Mouse (Mus musculus) limb, embryonic 11.5 days (tissue): ENCODE measurements at regions not wholly inside any gene's neighbourhood (a gene's known extent, or its start where the extent isn't known, plus 50 kb on each side); places are given as distances from the start of the nearest gene placed in this dataset.

ENCODE experiments used
- ATAC-seq: fragments of 200-750 bp; cut with Nextera tagmentation; 2 replicates; pipeline ENCODE4 v1.8.0; 2017; ENCODE audit warnings: low read depth; ENCODE audit not compliant: insufficient number of reproducible peaks, low FRiP score, low TSS enrichment
- DNase-seq: peaks from one replicate; pipeline ENCODE4 v3.0.0-alpha.2; 2015; ENCODE audit warnings: low spot score
- H3K27ac ChIP-seq: fragments of 300-500 bp; sonication (generic); replicated peaks from 2 replicates; pipeline ENCODE4 v1.5.1; 2014; ENCODE audit warnings: low read depth, mild to moderate bottlenecking, low read length
- H3K27me3 ChIP-seq: fragments of 300-500 bp; sonication (generic); 2 replicates; pipeline ENCODE4 v1.6.1; 2014; ENCODE audit warnings: mild to moderate bottlenecking, low read length, mixed read lengths; ENCODE audit not compliant: control insufficient read depth, insufficient read depth
- H3K36me3 ChIP-seq: fragments of 300-500 bp; sonication (generic); 2 replicates; pipeline ENCODE4 v1.6.1; 2014; ENCODE audit warnings: mild to moderate bottlenecking, low read length, moderate library complexity, mixed read lengths; ENCODE audit not compliant: control insufficient read depth, insufficient read depth
- H3K4me1 ChIP-seq: fragments of 300-500 bp; sonication (generic); 2 replicates; pipeline ENCODE4 v1.6.1; 2014; ENCODE audit warnings: low read length, mixed read lengths; ENCODE audit not compliant: control insufficient read depth, insufficient read depth
- H3K4me2 ChIP-seq: fragments of 300-500 bp; sonication (generic); 2 replicates; pipeline ENCODE4 v1.6.1; 2014; ENCODE audit warnings: low read depth, mild to moderate bottlenecking, moderate library complexity; ENCODE audit not compliant: severe bottlenecking
- H3K4me3 ChIP-seq: fragments of 300-500 bp; sonication (generic); 2 replicates; pipeline ENCODE4 v1.5.1; 2014; ENCODE audit warnings: low read depth, low read length
- H3K9ac ChIP-seq: fragments of 300-500 bp; sonication (generic); 2 replicates; pipeline ENCODE4 v1.6.1; 2014; ENCODE audit warnings: mild to moderate bottlenecking, low read length
- H3K9me3 ChIP-seq: fragments of 300-500 bp; sonication (generic); 2 replicates; pipeline ENCODE4 v1.6.1; 2016; ENCODE audit warnings: low read length; ENCODE audit not compliant: control insufficient read depth
- WGBS: fragments of 180-500 bp; shearing (Covaris S2); extraction: QIAGEN DNeasy Blood & Tissue Kit; methylation state at CpG from one replicate; pipeline ENCODE4 v1.1.7; 2014; 5-methylcytosine and 5-hydroxymethylcytosine counted together

GRCm38 (mm10) chr17:72782775-72783174 lies 53.5 kb upstream of the Ypel5 start:
- H3K27me3 ChIP-seq, result no peaks in the 10 kb centered on the region
- H3K27ac ChIP-seq, result no peak overlapping the region
- no peaks in the 10 kb centered on the region for H3K36me3 ChIP-seq
- no peak overlapping the region for H3K4me3 ChIP-seq
- WGBS, result 73% methylated on average over 7 of the region's 7 CpGs
- H3K9ac ChIP-seq, result no peak overlapping the region
- H3K4me1 ChIP-seq, result no peaks in the 10 kb centered on the region
- ATAC-seq (no peak), DNase-seq (no peak)
- no peak overlapping the region for H3K4me2 ChIP-seq
- H3K9me3 ChIP-seq, result no peaks in the 10 kb centered on the region

- no peak for ATAC-seq
- no peak overlapping the region for H3K4me3 ChIP-seq
Measured at GRCm38 (mm10) chr17:72781786-72782185, 54.5 kb upstream of the Ypel5 start.

GRCm38 (mm10) chr17:72768266-72768665 lies 68.0 kb upstream of the Ypel5 start:
- Histone ChIP-seq H3K27ac (no peak overlapping the region), H3K4me3 (no peak overlapping the region), H3K9me3 (no peaks in the 10 kb centered on the region), H3K9ac (no peak overlapping the region), H3K4me1 (no peaks in the 10 kb centered on the region), H3K36me3 (no peaks in the 10 kb centered on the region), H3K4me2 (no peak overlapping the region), H3K27me3 (no peaks in the 10 kb centered on the region)
- WGBS, result 73% methylated on average over 4 of the region's 4 CpGs
- ATAC-seq (no peak), DNase-seq (no peak)

More at GRCm38 (mm10) chr17:72781786-72782185, 54.5 kb upstream of the Ypel5 start:
- H3K27me3 ChIP-seq, result no peaks in the 10 kb centered on the region
- H3K36me3 ChIP-seq, result no peaks in the 10 kb centered on the region
- 31% methylated on average over 6 of the region's 6 CpGs for WGBS
- DNase-seq, result peak; percentile 72
- H3K4me2 ChIP-seq, result no peak overlapping the region
- H3K27ac ChIP-seq, result no peak overlapping the region
- no peak overlapping the region for H3K9ac ChIP-seq
- H3K9me3 ChIP-seq, result no peaks in the 10 kb centered on the region
- no peaks in the 10 kb centered on the region for H3K4me1 ChIP-seq

GRCm38 (mm10) chr17:72760937-72761336 lies 75.3 kb upstream of the Ypel5 start:
- no peak for ATAC-seq

GRCm38 (mm10) chr17:72746411-72746810 lies 89.8 kb upstream of the Ypel5 start:
- ATAC-seq, result no peak
- no peaks in the 10 kb centered on the region for H3K27me3 ChIP-seq
- H3K4me1 ChIP-seq, result no peaks in the 10 kb centered on the region
- no peaks in the 10 kb centered on the region for H3K36me3 ChIP-seq
- no peak overlapping the region for H3K9ac ChIP-seq
- 73% methylated on average over 4 of the region's 4 CpGs for WGBS
- no peak overlapping the region for H3K4me3 ChIP-seq
- no peaks in the 10 kb centered on the region for H3K9me3 ChIP-seq
- H3K27ac ChIP-seq, result no peak overlapping the region
- H3K4me2 ChIP-seq, result no peak overlapping the region
- DNase-seq, result no peak

More at GRCm38 (mm10) chr17:72760937-72761336, 75.3 kb upstream of the Ypel5 start:
- Histone ChIP-seq H3K9me3 (no peaks in the 10 kb centered on the region), H3K4me2 (no peak overlapping the region), H3K36me3 (no peaks in the 10 kb centered on the region), H3K9ac (no peak overlapping the region), H3K4me3 (no peak overlapping the region), H3K27ac (no peak overlapping the region), H3K4me1 (no peaks in the 10 kb centered on the region), H3K27me3 (no peaks in the 10 kb centered on the region)
- WGBS, result 70% methylated on average over 3 of the region's 3 CpGs
- DNase-seq, result no peak

GRCm38 (mm10) chr17:72733006-72733405 lies 103.2 kb upstream of the Ypel5 start:
- 84% methylated on average over 1 of the region's 1 CpGs for WGBS
- no peak overlapping the region for H3K27ac ChIP-seq
- no peak overlapping the region for H3K9ac ChIP-seq
- H3K4me1 ChIP-seq, result no peaks in the 10 kb centered on the region
- H3K36me3 ChIP-seq, result no peaks in the 10 kb centered on the region
- H3K4me3 ChIP-seq, result no peak overlapping the region
- no peak overlapping the region for H3K4me2 ChIP-seq
- H3K27me3 ChIP-seq, result no peaks in the 10 kb centered on the region
- ATAC-seq (no peak), DNase-seq (no peak)
- H3K9me3 ChIP-seq, result no peaks in the 10 kb centered on the region

- DNase-seq, result no peak
- H3K27me3 ChIP-seq, result no peaks in the 10 kb centered on the region
- no peak overlapping the region for H3K9ac ChIP-seq
- no peak for ATAC-seq
- no peaks in the 10 kb centered on the region for H3K36me3 ChIP-seq
- no peak overlapping the region for H3K4me3 ChIP-seq
- H3K27ac ChIP-seq, result no peak overlapping the region
- no peak overlapping the region for H3K4me2 ChIP-seq
- no peaks in the 10 kb centered on the region for H3K9me3 ChIP-seq
- no peaks in the 10 kb centered on the region for H3K4me1 ChIP-seq
- WGBS, result 93% methylated on average over 6 of the region's 6 CpGs
Measured at GRCm38 (mm10) chr17:72731691-72732090, 104.6 kb upstream of the Ypel5 start.

GRCm38 (mm10) chr17:72731175-72731574 lies 105.1 kb upstream of the Ypel5 start:
- Histone ChIP-seq H3K4me2 (no peak overlapping the region), H3K36me3 (no peaks in the 10 kb centered on the region), H3K27me3 (no peaks in the 10 kb centered on the region), H3K27ac (no peak overlapping the region), H3K9ac (no peak overlapping the region), H3K4me1 (no peaks in the 10 kb centered on the region), H3K9me3 (no peaks in the 10 kb centered on the region), H3K4me3 (no peak overlapping the region)
- WGBS, result 81% methylated on average over 5 of the region's 5 CpGs
- no peak for ATAC-seq
- DNase-seq, result no peak

- ATAC-seq, result no peak
- H3K9me3 ChIP-seq, result no peaks in the 10 kb centered on the region
- no peak overlapping the region for H3K4me3 ChIP-seq
- no peak for DNase-seq
- H3K27ac ChIP-seq, result no peak overlapping the region
- H3K4me2 ChIP-seq, result no peak overlapping the region
- H3K9ac ChIP-seq, result no peak overlapping the region
- H3K4me1 ChIP-seq, result no peaks in the 10 kb centered on the region
- H3K36me3 ChIP-seq, result no peaks in the 10 kb centered on the region
- 58% methylated on average over 7 of the region's 7 CpGs for WGBS
- no peaks in the 10 kb centered on the region for H3K27me3 ChIP-seq
Measured at GRCm38 (mm10) chr17:72720753-72721152, 115.5 kb upstream of the Ypel5 start.
